15 mouse cellular contexts compared by ENCODE assay signal in the genomic region with DNA sequence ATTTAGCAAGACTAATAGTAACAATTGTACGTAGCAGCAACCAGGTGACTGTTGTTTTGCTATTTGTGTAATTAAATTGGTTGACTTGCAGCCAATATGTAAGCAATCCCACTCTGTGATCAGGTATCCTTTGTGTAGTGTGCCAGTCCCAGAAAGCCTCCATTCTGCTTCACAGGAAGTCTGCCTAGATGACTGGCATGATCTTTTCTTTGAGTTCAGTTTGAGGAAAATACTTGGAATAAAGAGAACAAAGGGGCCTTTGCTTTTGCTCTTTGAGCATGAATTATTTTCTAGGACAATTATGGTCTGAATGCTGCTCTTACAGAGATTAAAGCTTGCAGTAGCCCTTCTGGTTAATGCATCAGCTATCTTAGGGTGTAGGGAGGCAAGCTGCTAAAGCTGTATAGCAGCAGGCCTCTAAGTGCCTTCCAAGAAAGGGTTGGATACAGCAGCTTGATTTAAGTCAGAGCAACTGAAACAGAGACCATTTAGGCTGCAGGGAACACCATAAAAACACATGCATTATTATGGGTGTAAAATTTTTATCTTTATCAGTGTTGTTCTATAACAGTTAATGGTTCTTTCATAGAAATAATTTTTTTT.
DNase-seq lines count a peak whose midpoint lies in the region; ATAC-seq and TF ChIP-seq lines count a peak whose summit lies in the region.
"Had no signal": no experiment of that assay in that cellular context is flagged by ENCODE, and none has a peak within 500 bp of the region (broad histone marks: within the 10 kb centered on the region; RNA-seq: fewer than 3 reads in every experiment).

No protein-coding gene starts in this region.

- WGBS in midbrain, embryonic 11.5 days = 21% methylated on average over 1 of the region's 1 CpGs
- WGBS in midbrain, embryonic 10.5 days = 54% methylated on average over 1 of the region's 1 CpGs
- 3% methylated on average over 1 of the region's 1 CpGs for WGBS in midbrain, embryonic 13.5 days

- H3K4me2 ChIP-seq in midbrain, embryonic 11.5 days = no peak overlapping the region
- no peak overlapping the region for H3K4me2 ChIP-seq in midbrain, embryonic 13.5 days (replicated peaks)
- H3K4me2 ChIP-seq: kidney, embryonic 15.5 days had no signal

- no peaks in the 10 kb centered on the region for H3K36me3 ChIP-seq in midbrain, embryonic 11.5 days (ENCODE audit: control insufficient read depth, insufficient read depth, low read length)
- no peaks in the 10 kb centered on the region for H3K36me3 ChIP-seq in midbrain, embryonic 10.5 days
- H3K36me3 ChIP-seq in midbrain, embryonic 13.5 days = no peaks in the 10 kb centered on the region
- H3K36me3 ChIP-seq: heart, embryonic 10.5 days; kidney, embryonic 15.5 days had no signal

- no peak for TF ChIP-seq CTCF in layer of hippocampus, adult 2 months (conservative IDR thresholded peaks at IDR 0.05)

- no peak overlapping the region for H3K9ac ChIP-seq in midbrain, embryonic 11.5 days (ENCODE audit: low read length)
- no peak overlapping the region for H3K9ac ChIP-seq in midbrain, embryonic 13.5 days (replicated peaks)
- H3K9ac ChIP-seq: kidney, embryonic 15.5 days had no signal

- H3K9me3 ChIP-seq in midbrain, embryonic 11.5 days (ENCODE audit: control insufficient read depth, low read length) = no peaks in the 10 kb centered on the region
- H3K9me3 ChIP-seq in midbrain, embryonic 10.5 days (replicated peaks) = 0 out of 2 replicates have a peak, but pooled peaks cover 3% of the 10 kb centered on the region
- H3K9me3 ChIP-seq in midbrain, embryonic 13.5 days = no peaks in the 10 kb centered on the region
- H3K9me3 ChIP-seq: heart, embryonic 10.5 days; kidney, embryonic 15.5 days had no signal

- H3K4me3 ChIP-seq in midbrain, embryonic 11.5 days (ENCODE audit: low read depth, low read length) = no peak overlapping the region
- H3K4me3 ChIP-seq in midbrain, embryonic 10.5 days = no peak overlapping the region
- H3K4me3 ChIP-seq in midbrain, embryonic 13.5 days (replicated peaks) = no peak overlapping the region
- no peak overlapping the region for H3K4me3 ChIP-seq in layer of hippocampus, adult 2 months
- H3K4me3 ChIP-seq: gastrocnemius, adult 2 months; heart, embryonic 10.5 days; kidney, embryonic 15.5 days; myocyte had no signal

- DNase-seq in midbrain, embryonic 11.5 days (ENCODE audit: low spot score, missing footprints) = peak; percentile 86
- no peak for DNase-seq in midbrain, embryonic 10.5 days (ENCODE audit: low spot score)
- peak; percentile 20 for DNase-seq in forelimb bud, embryonic 11.5 days (ENCODE audit: low read depth, low spot score)
- DNase-seq in liver = no peak
- DNase-seq in adrenal gland, adult (ENCODE audit: inconsistent age in 2 of 2, low spot score in 1 of 2) = no peak
- DNase-seq in frontal cortex, postnatal 36 days (ENCODE audit: low spot score in 2 of 2) = no peak
- no peak for DNase-seq in layer of hippocampus, adult 2 months (ENCODE audit: low spot score in 2 of 2)
- DNase-seq: gastrocnemius, adult 2 months; layer of hippocampus, adult 9-11 months; thymus, postnatal 14 days had no signal

- H3K27me3 ChIP-seq in midbrain, embryonic 11.5 days (ENCODE audit: control insufficient read depth, insufficient read depth, low read length) = no peaks in the 10 kb centered on the region
- H3K27me3 ChIP-seq in midbrain, embryonic 10.5 days (ENCODE audit: low read depth, poor library complexity, severe bottlenecking) = no peaks in the 10 kb centered on the region
- no peaks in the 10 kb centered on the region for H3K27me3 ChIP-seq in midbrain, embryonic 13.5 days
- H3K27me3 ChIP-seq: kidney, embryonic 15.5 days had no signal

- peaks cover 3% of the 10 kb centered on the region; the same call in 1 of the 2 replicates for H3K4me1 ChIP-seq in midbrain, embryonic 11.5 days (ENCODE audit: control insufficient read depth, insufficient read depth, low read length)
- H3K4me1 ChIP-seq in midbrain, embryonic 10.5 days = peaks cover 15% of the 10 kb centered on the region
- peaks cover 8% of the 10 kb centered on the region for H3K4me1 ChIP-seq in midbrain, embryonic 13.5 days (replicated peaks)
- H3K4me1 ChIP-seq: heart, embryonic 10.5 days; kidney, embryonic 15.5 days had no signal

- H3K27ac ChIP-seq in midbrain, embryonic 11.5 days (ENCODE audit: low read depth, low read length) = peak overlapping the region; percentile 15; the same call in 1 of the 2 replicates
- no peak overlapping the region for H3K27ac ChIP-seq in midbrain, embryonic 10.5 days (replicated peaks)
- H3K27ac ChIP-seq in midbrain, embryonic 13.5 days = peak overlapping the region; percentile 12; the same call in 1 of the 2 replicates
- no peak overlapping the region for H3K27ac ChIP-seq in layer of hippocampus, adult 2 months
- H3K27ac ChIP-seq: gastrocnemius, adult 2 months; heart, embryonic 10.5 days had no signal

- ATAC-seq in midbrain, embryonic 11.5 days (ENCODE audit: low FRiP score) = peak; percentile 64
- ATAC-seq in midbrain, embryonic 13.5 days = peak; percentile 67
- ATAC-seq: lung, postnatal 0 days had no signal

Comparison
In these comparisons a context has a peak if more than half of its experiments do, and no peak if none do; other contexts are left out.
1. DNase-seq: peak in midbrain, embryonic 11.5 days (single experiment) and forelimb bud, embryonic 11.5 days (single experiment); none in midbrain, embryonic 10.5 days (single experiment), liver (single experiment), adrenal gland, adult (0 of 2), frontal cortex, postnatal 36 days (0 of 2) and layer of hippocampus, adult 2 months (0 of 2).
2. H3K27ac ChIP-seq: peak in midbrain, embryonic 11.5 days (single experiment) and midbrain, embryonic 13.5 days (single experiment); none in midbrain, embryonic 10.5 days (single experiment) and layer of hippocampus, adult 2 months (single experiment).